Mouse (Mus musculus): Measurements from ENCODE around the gene Cfap43. TPM values are rescaled to one million over a fixed set of nuclear protein-coding genes. Genes with fewer than 3 reads are reported as not detected.
"Not testable (repeated sequence)": the region's sequence is repeated elsewhere in the genome, so short reads cannot be mapped to it uniquely, and the experiment has no call there.

The Cfap43 gene
- total RNA-seq, 2 experiments from 2014 or later, result 0.81 TPM; not detected in 1

DNA sequence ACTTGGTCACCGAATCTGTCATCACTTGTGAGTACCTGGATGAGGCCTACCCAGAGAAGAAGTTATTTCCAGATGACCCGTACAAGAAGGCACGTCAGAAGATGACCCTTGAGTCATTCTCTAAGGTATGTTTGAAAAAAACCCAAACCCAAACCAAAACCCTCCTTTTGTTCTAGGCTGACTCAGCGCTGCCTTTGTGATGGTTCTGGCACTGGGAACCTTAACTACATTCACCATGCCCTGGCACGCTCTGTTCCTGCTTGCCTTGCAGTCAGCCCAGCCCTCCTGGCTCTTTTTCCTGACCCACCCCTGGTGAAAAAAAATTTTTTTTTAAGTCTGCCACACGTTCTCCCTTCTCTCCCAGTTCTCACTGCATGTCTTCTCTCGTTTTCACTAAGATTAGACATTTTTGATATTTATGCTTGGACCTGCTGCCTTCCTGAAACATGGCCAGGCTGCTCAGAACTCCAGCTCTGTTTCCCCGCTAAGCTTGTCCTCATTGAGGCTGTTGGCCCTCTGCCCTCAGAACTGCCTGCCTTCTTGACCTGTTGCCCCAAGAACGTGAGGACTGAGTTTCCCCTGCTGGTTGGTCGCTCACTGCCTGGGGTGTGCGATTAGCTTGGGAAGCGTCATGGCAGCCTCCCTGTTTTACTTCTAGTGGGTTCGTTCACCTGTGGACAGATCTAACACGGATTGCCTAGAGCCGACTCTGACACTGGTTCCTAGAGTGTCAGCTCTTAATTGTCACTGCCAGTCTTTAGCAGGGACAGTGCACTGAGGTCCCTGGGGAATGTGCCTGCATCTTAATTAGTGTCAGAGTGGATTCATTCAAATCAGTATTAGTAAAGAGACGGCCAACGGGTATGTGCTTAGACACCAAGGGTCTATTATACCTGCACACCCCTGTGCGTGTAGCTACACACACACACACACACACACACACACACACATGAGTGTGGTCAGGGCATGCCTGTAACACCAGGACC lies 60.8 kb downstream of the Cfap43 start:
- DNase-seq, result no peak
- intact Hi-C loops (cut with DNase I), result no loop called here

DNA sequence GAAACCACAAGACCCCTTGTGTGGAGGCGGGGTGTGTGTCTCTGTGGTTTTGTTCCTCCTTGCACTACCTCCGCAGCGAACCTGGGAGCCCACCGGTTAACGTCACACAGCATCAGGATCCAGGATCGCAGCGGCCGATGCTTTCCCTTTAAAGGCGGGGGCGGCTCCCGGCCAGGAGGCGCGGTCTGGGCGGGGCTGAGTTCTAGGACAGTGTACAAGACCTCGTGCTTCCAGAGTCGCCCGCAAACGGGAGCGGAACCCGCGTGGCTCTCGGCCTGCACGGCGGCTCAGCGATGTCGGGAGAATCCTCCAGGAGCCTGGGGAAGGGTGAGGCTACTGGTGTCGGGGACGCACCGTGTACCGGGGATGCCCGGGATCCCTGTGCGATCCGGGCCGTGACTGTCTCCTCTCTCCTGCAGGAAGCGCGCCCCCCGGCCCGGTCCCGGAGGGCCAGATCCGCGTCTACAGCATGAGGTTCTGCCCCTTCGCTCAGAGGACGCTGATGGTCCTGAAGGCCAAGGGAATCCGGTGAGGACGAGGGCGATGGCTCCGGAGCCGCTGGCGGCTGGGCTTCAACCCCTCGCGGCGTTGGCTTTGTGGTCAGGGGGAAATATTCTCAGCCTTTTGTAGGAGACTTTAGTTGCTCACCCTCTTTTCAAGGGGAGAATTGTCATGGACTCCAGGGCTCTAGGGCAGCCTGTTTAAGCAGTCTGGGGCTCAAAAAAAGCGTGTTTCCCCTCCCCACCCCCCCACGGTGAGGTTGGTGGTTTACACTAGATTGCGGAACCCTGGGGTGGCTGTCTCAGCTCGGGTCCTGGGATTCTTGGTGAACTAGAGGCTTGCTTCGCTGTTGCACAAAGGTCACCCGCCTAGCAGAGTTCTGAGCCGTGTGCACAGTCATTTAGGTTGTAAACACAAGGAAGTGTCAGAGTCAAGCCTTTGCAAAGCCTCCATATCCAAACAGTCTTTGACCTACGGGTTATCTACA lies 64.0 kb downstream of the Cfap43 start, which contains the start of gene Gsto1:
TSS of gene Gsto1 (plus strand) at position 175 of the 988 bp plus-strand sequence.
- DNase-seq, result peak; percentile 88 to 93
- intact Hi-C loops (cut with DNase I), result no loop called here

DNA sequence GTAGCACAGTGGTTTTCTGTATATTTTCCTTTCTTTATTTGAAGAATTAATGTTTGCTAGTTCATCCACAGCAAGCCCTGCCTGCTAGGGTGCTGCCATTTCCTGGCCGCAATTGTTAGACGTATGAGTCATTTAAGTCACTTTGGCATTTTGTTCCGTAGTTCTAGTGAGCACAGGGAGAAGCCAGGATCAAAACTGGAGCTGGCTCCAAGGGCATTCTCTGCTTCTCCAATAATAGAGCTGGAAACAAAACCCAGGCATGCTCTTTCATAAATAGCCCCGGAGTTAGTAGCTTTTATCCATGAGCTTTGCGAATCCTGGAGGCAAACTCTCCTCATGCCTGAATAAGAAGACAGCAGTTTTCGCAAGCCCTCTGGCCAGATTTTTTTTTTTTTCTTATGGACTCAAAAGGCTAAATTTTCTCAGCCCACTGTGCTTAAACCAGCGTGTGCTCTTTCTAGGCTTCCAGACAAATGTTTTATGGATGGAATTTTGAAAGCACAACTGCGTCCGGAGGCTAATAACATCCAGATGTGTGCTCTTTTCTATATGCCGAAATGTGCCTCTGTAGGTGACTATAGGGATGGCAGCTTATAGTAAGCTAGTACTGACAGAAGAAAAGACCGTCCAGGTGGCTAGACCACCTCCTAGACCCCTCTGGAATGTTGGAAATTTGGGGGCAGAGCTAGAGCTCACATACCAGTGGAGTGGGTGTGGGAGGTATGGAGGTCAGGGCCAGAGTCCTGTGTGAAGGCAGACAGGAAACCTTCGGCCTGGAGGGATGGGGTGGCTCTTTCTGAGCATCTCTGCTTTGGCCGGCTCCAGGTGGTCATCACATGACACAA lies 64.9 kb downstream of the Cfap43 start:
- intact Hi-C loops (cut with DNase I), result no loop called here
- DNase-seq, result peak; percentile 7 to 16

DNA sequence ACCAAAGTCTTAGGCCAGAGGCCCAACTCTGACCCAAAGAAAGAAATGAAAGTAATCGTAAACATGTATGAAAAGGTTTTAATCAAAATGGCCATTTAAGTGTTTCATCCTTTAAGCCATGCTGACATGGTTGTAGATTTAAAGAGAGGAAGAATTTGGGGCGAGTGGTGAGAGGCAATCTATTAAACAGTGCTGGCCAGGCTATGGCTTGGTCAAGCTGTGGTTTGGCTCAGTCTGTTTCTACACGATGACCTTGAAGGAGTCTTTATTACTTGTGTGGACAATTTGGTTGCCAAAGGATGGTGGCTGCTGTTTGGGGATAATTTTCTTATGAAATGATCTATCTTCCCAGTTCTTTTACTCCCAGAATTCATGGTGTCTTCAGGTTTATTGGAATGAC lies 66.0 kb downstream of the Cfap43 start:
- intact Hi-C loops (cut with DNase I), result no loop called here
- no peak for DNase-seq

- intact Hi-C loops (cut with DNase I), result not testable (repeated sequence)
These were observed 67.0 kb downstream of the Cfap43 start for GRCm38 (mm10) chr19:47852131-47852530.

GRCm38 (mm10) chr19:47849735-47850134 lies 69.4 kb downstream of the Cfap43 start:
- intact Hi-C loops (cut with DNase I), result no loop called here

More at GRCm38 (mm10) chr19:47852131-47852530, 67.0 kb downstream of the Cfap43 start:
- DNase-seq, result not testable (repeated sequence)

DNA sequence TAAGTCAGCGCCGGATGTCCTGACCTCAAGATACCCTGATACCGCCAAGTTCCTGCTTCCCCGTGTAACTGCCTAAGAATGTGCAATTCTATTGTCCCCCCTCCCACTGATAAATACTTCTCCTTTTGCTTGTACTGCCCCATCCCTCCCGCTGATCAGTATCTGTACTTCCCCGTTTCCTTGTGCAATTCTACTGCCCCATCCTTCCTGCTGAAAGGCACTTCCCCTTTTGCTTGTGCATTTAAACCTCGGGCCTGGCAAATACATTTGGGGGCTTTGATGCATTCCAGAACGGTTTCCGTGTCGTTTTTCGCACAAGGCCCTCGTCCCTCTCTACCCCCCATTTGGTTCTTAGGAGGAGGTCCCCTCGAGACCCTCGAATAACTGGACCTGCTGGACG lies 77.9 kb downstream of the Cfap43 start:
- DNase-seq; intact Hi-C loops (cut with DNase I): not testable (repeated sequence)

More at GRCm38 (mm10) chr19:47849735-47850134, 69.4 kb downstream of the Cfap43 start:
- DNase-seq, result no peak

GRCm38 (mm10) chr19:47837527-47837901 lies 81.6 kb downstream of the Cfap43 start:
- no peak for DNase-seq
- intact Hi-C loops (cut with DNase I), result no loop called here

DNA sequence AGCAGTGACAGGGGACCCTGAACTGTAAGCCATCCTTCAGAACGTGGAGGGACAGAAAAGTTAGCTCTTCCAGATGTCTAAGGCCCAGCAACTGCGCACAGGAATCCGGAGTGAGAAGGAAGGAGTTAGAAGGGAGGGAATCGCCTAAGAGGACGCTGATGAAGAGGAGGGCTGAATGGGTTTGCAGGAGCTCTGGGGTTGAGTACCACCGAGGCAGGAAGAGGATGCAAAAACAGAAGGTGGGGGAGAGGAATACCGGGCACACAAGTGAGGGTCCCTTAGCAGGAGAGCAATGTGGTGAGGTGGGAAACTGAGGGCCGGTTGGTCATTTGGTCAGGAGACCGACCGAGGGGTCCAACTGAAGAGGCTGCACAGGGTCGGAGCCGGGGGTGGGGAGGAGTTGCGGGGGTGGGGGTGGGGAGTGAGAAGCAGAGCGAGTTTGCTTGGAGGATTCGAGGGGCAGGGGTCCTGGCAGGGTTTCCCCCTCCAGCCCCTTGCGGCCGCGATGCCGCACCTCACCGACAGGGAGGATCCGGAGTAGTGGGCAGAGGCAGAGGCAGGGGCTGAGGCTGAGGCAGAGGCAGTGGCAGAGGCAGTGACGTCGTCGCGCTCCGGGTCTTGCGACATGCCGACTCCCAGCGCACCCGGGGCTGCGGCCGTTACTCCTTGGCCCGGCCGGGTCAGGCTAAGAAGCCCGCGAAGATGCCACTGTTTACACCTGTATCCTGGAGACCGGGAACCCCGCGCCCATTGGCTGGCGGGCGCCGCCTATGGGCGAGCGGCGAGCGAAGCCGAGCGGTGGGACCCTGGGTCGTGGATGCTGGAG lies 82.2 kb downstream of the Cfap43 start:
- DNase-seq, result peak; percentile 57 to 68
- intact Hi-C loops (cut with DNase I), result no loop called here

DNA sequence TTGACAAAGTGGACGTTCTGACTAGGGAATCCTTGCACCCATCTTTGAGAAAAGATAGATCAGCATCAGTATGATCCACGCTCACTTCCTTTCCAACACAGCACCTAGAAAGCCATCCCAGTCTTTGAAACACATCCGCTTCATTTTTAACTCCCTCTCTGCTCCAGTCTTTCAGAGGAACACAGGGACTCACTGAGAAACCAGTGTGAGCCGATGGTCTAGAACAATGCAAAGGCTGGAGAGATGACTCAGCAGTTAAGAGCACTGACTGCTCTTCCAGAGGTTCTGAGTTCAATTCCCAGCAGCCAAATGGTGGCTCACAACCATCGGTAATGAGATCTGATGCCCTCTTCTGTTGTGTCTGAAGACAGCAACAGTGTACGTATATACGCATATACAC lies 83.3 kb downstream of the Cfap43 start:
- intact Hi-C loops (cut with DNase I), result no loop called here
- DNase-seq, result no peak

GRCm38 (mm10) chr19:47834614-47835013 lies 84.5 kb downstream of the Cfap43 start:
- no peak for DNase-seq
- intact Hi-C loops (cut with DNase I), result no loop called here

- intact Hi-C loops (cut with DNase I), result no loop called here
- DNase-seq, result no peak
These were observed 86.8 kb downstream of the Cfap43 start for GRCm38 (mm10) chr19:47832316-47832715.

DNA sequence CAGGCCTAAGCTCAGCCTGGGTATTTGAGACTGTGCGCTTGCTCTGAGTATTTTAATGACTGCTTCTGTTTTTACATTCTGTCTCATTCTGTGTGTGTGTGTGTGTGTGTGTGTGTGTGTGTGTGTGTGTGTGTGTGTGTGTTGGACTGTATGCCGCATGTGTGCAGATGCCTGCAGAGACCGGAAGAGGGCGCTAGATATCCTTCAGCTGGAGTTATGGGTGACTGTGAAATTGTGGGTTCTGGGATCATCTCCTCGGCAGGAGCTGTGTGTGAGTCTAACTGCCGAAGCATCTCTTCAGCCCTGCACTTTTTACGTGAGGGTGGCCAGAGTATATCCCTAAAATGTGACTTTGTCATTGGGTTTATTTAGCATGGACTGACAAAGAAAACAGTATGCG lies 88.0 kb downstream of the Cfap43 start:
- DNase-seq, result no peak
- intact Hi-C loops (cut with DNase I), result no loop called here

- no peak for DNase-seq
- intact Hi-C loops (cut with DNase I), result loop anchor here (10.0 kb wide), 1 partner anchor 475 kb away; no protein-coding TSS in a partner anchor
These were observed 89.1 kb downstream of the Cfap43 start for GRCm38 (mm10) chr19:47829913-47830450.

- DNase-seq, result no peak
- intact Hi-C loops (cut with DNase I), result loop anchor here (10.0 kb wide), 1 partner anchor 469 kb away; no protein-coding TSS in a partner anchor
These were observed 95.1 kb downstream of the Cfap43 start for GRCm38 (mm10) chr19:47824026-47824425.

- DNase-seq, result no peak
- intact Hi-C loops (cut with DNase I), result loop anchor here (1.0 to 10.0 kb wide), 2 partner anchors 315 to 467 kb away; no protein-coding TSS in a partner anchor
These were observed 96.8 kb downstream of the Cfap43 start for GRCm38 (mm10) chr19:47822143-47822796.

GRCm38 (mm10) chr19:47821494-47821872 lies 97.6 kb downstream of the Cfap43 start:
- no peak for DNase-seq
- intact Hi-C loops (cut with DNase I), result loop anchor here (2.0 to 10.0 kb wide), 2 partner anchors 163 to 467 kb away; no protein-coding TSS in a partner anchor
